Mouse (Mus musculus) MEL (cell line): ENCODE measurements around the gene Tcap.

Source experiments
- CTCF ChIP-seq, 3 experiments: IDR thresholded peaks in 2 of 3; conservative IDR thresholded peaks in 1 of 3; 2 replicates each; pipeline ENCODE4 v1.5.1; 2011 to 2012; ENCODE audit warnings: low read length in 3 of 3, low read depth in 2 of 3, mild to moderate bottlenecking in 2 of 3, improper control_type of control experiment in 1 of 3, inconsistent platforms in 1 of 3, mixed read lengths in 1 of 3, moderate library complexity in 1 of 3; ENCODE audit not compliant: control insufficient read depth in 1 of 3, insufficient read depth in 1 of 3, poor library complexity in 1 of 3, severe bottlenecking in 1 of 3
- POLR2A ChIP-seq, 2 experiments: IDR thresholded peaks; 2 replicates each; pipeline ENCODE4 v1.6.1; 2011 to 2012; ENCODE audit warnings: low read length in 2 of 2, mild to moderate bottlenecking in 2 of 2, control low read depth in 1 of 2, improper control_type of control experiment in 1 of 2, low read depth in 1 of 2, moderate library complexity in 1 of 2; ENCODE audit not compliant: control insufficient read depth in 1 of 2, insufficient read depth in 1 of 2, poor library complexity in 1 of 2
- POLR2AphosphoS5 ChIP-seq: IDR thresholded peaks from 2 replicates; pipeline ENCODE4 v1.6.1; 2012; ENCODE audit warnings: low read depth, borderline replicate concordance, mild to moderate bottlenecking, inconsistent platforms, low read length, moderate library complexity, mixed read lengths

DNA sequence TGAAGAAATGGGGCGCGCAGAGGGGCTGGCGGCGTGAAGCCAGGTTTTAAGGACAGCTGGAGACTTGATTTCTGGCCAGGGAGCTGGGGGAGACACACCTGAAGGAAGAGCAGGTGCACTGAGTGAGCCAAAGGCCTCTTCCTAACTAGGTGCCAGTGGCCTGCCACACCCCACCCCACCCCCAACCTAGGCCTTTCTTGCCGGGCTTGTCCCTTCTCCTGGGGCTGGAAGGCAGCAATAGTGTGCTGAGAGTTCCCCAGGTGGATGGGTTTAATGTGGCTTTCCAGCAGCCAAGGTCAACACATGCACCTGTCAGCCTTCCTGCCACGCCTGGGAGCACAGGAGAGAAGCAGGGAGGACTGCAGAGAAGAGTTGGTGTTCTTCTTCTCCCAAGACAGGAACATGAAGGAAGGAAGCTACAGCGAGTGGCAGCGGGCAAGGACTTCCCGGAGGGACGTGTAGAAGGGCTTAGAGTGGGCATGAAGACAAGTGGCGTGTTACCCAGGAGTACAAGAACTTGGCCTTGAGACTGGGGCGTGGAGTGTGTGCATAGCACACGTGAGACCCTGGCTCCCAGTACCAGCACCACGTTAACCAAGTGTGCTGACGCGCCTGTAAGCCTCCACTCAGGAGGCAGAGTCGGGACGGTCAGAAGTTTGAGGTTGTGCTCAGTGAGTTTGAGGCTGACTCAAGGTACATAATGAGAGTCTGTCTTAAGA is 31.2 kb upstream of the Tcap start:
- TF ChIP-seq CTCF (IDR thresholded peaks at IDR 0.05 in 2 of 3, conservative IDR thresholded peaks at IDR 0.05 in 1 of 3; ENCODE audit: control insufficient read depth in 1 of 3, insufficient read depth in 1 of 3, low read depth in 2 of 3, low read length in 3 of 3, poor library complexity in 1 of 3, severe bottlenecking in 1 of 3), result no peak
- no peak for TF ChIP-seq POLR2A (IDR thresholded peaks at IDR 0.05; ENCODE audit: control insufficient read depth in 1 of 2, insufficient read depth in 1 of 2, low read depth in 1 of 2, low read length in 2 of 2, poor library complexity in 1 of 2)
- TF ChIP-seq POLR2AphosphoS5, result no peak
